Mouse (Mus musculus): ENCODE results near the gene Fndc3b.

DNA sequence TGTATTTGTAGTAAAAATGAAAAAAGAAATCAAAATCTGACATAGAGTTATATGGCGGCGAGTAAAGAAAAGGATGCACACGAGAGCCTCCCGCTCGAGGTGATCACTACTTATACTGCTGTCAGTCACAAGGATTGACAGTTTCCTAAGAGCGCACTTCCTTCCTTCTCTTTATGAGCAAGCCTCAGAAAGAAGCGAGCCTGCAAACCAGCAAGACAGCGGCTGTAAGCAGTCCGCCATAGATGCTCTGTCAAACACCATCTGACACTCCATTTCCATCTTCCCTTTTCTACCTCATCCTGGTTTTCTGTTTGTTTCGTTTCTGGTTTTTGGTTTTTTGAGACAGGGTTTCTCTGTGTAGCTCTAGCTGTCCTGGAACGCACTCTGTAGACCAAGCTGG, 61.0 kb downstream of the Fndc3b start:
- TF ChIP-seq GATA1 (IDR thresholded peaks at IDR 0.05; ENCODE audit: borderline replicate concordance, low read length) (no peak), FLI1 (IDR thresholded peaks at IDR 0.05; ENCODE audit: low read length) (no peak)
